Mouse (Mus musculus): ENCODE measurements around the gene Scfd2. TPM values are rescaled to one million over a fixed set of nuclear protein-coding genes. Genes with fewer than 3 reads are reported as not detected.

Scfd2 gene
- polyA plus RNA-seq, 1 experiment from 2014 or later: 20.0 TPM

DNA sequence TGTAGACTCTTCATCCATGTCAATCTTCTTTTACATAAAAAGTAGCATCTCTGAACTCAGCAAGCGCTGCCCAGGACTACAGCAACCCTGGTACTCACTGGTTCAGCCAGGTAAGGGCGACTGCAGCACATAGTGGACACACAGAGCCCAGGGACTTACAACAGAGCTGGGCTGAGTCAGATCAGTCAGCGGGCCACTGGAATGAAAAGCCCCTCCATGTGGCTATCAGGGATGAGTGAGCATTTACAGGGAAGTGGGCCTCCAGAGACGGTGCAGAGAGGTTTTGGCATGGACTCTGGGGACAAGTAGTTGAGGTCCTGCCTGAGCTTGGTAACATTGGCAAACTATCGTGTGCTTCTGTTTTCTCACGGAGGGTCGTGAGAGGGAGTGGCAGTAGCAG is 253.1 kb downstream of the Scfd2 start:
- Histone ChIP-seq H3K9ac (no peak overlapping the region), H3K27me3 (no peaks in the 10 kb centered on the region), H3K4me3 (no peak overlapping the region), H3K9me3 (no peaks in the 10 kb centered on the region), H3K4me1 (replicated peaks) (peaks cover 10% of the 10 kb centered on the region), H3K4me2 (no peak overlapping the region), H3K27ac (no peak overlapping the region), H3K36me3 (no peaks in the 10 kb centered on the region)
- WGBS: 81% methylated on average over 7 of the region's 7 CpGs
- ATAC-seq (ENCODE audit: low FRiP score): no peak

DNA sequence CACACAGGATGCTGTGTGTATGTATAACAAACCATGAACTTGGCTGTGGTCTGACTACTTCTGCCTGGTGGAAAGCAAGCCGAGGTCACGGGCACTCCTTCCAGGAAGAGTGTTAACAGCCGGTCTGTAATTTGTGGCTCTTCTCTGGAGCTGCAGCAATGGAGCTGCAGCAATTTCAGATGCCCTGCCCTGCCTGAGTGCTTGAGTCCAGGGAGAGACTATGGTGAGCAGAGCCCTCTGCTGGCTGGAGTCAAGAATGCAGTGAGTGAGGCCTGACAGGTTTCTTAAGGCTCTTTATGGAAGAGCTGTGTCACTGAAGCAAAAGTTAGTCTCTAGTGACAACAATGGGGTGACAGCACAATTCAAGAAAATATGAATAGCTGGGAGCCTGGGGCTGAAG is 253.8 kb downstream of the Scfd2 start:
- Histone ChIP-seq H3K36me3 (no peaks in the 10 kb centered on the region), H3K9me3 (no peaks in the 10 kb centered on the region), H3K4me1 (replicated peaks) (peaks cover 10% of the 10 kb centered on the region), H3K4me2 (no peak overlapping the region), H3K9ac (no peak overlapping the region), H3K27me3 (no peaks in the 10 kb centered on the region), H3K4me3 (no peak overlapping the region), H3K27ac (no peak overlapping the region)
- ATAC-seq (ENCODE audit: low FRiP score): peak; percentile 84
- WGBS: 9% methylated on average over 3 of the region's 3 CpGs

DNA sequence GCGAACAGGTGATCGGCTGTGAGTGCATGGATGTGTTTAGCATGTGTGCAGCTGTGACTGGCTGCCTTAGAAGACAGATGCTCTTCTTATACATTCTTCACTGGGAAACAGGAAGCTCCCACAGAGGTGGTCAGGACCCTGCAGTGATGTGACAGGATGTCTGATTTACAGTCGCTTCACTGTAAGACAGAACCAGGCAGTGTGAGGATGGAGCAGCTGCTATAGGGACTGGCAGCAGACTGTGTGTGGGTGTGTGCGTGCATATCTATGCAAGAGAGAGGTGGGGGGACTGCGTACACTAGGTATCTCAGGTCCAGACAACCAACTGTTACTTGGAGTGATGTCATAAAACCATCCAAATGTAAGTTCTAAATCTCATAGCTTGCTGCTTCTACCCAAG is 254.3 kb downstream of the Scfd2 start:
- no peak overlapping the region for H3K27ac ChIP-seq
- H3K9me3 ChIP-seq: no peaks in the 10 kb centered on the region
- H3K9ac ChIP-seq: no peak overlapping the region
- H3K27me3 ChIP-seq: no peaks in the 10 kb centered on the region
- no peaks in the 10 kb centered on the region for H3K36me3 ChIP-seq
- H3K4me2 ChIP-seq: no peak overlapping the region
- peak; percentile 75 for ATAC-seq (ENCODE audit: low FRiP score)
- peaks cover 10% of the 10 kb centered on the region for H3K4me1 ChIP-seq (replicated peaks)
- 90% methylated on average over 5 of the region's 5 CpGs for WGBS
- H3K4me3 ChIP-seq: no peak overlapping the region

DNA sequence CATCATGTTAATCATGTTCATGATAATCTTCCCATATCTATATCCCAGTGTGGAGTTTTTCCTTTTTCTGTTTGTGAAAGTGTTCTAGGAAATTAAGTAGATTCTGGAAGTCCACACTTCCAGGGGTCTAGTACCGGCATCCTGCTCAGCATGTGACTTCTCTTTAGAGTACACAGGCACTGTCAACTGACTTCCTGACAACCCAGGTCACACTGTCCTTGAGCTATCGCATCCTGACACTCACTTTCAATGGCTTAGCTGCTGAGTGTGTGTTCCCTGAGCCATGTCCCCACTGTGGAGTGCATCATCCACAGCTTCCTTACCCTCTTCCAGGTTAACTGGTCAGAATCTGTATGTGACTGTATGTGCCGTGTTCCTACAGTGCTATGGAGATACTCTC is 258.2 kb downstream of the Scfd2 start:
- ATAC-seq (ENCODE audit: low FRiP score): no peak
- no peaks in the 10 kb centered on the region for H3K36me3 ChIP-seq
- 78% methylated on average over 3 of the region's 3 CpGs for WGBS
- H3K27ac ChIP-seq: no peak overlapping the region
- H3K9ac ChIP-seq: no peak overlapping the region
- H3K4me1 ChIP-seq (replicated peaks): peaks cover 7% of the 10 kb centered on the region
- no peaks in the 10 kb centered on the region for H3K27me3 ChIP-seq
- H3K9me3 ChIP-seq: no peaks in the 10 kb centered on the region
- H3K4me3 ChIP-seq: no peak overlapping the region
- no peak overlapping the region for H3K4me2 ChIP-seq

DNA sequence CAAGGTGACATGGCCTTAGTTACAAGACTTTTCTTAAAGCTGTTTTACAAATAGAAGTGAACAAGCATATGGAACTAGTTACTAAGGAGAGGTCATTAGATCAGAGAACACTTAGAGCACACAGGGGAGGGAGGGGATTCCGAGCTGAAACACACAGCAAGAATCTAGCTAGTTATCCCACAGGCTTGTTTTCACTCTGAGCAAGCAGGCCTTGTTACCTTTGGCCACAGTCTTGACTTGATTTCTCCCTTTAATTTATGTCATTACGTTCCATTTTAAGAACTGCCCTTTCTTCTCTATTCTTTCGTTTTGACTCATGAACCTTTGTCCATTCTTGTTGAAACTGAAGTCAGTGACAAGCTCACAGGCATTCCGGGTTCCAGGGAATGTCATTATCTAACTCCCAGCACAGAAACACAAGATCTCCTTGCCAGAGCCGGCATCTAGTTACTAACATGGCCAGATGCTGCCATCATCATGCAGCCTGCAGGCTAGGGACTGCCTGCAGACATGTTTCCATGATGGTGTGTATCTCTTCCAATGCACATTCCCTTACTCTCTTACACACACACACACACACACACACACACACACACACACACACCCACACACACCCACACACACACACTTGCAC is 263.7 kb downstream of the Scfd2 start:
- 60% methylated on average over 5 of the region's 5 CpGs for WGBS
- Histone ChIP-seq H3K9ac (no peak overlapping the region), H3K4me3 (no peak overlapping the region), H3K4me1 (replicated peaks) (peaks cover 15% of the 10 kb centered on the region), H3K9me3 (no peaks in the 10 kb centered on the region), H3K36me3 (no peaks in the 10 kb centered on the region), H3K4me2 (no peak overlapping the region), H3K27me3 (no peaks in the 10 kb centered on the region), H3K27ac (no peak overlapping the region)
- no peak for ATAC-seq (ENCODE audit: low FRiP score)

DNA sequence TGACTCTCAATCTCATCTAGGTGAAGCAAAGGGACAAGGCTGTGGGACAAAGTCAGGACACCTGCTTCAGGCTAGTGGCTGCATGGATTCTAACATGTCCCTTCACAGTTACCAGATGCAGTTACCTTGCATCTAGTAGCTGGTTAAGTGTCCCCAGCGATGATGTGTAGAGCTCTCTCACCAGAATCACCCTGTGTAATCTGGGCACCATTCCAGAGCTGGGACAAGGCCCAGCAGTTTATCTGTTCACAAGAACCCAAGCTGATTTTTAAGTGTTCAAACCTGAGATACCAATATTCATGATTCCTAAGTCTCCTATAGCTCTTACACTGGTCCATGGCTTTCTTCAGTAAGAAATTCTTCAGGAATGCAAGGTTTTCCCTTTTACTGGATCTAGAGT is 264.4 kb downstream of the Scfd2 start:
- Histone ChIP-seq H3K9me3 (no peaks in the 10 kb centered on the region), H3K27ac (no peak overlapping the region), H3K27me3 (no peaks in the 10 kb centered on the region), H3K36me3 (no peaks in the 10 kb centered on the region), H3K9ac (no peak overlapping the region), H3K4me3 (no peak overlapping the region), H3K4me1 (replicated peaks) (peaks cover 15% of the 10 kb centered on the region), H3K4me2 (no peak overlapping the region)
- ATAC-seq (ENCODE audit: low FRiP score): no peak
- 90% methylated on average over 1 of the region's 1 CpGs for WGBS

DNA sequence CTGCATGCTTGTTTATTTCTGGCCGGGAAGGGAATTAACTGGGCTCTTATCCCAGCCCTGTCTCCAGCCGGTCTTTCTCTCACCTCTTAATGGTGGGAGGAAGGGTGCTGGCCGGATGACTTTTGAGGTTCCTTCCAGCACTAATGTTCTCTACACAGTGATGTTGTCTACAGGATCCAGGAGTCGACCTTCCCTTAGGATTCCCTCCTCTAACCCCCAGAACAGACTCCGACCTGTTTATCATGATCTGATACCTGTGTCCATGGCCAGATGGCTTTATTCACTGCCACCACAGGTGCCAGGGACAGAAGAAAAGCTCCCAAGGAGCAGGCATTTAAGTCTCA is 265.1 kb downstream of the Scfd2 start:
- Histone ChIP-seq H3K27me3 (no peaks in the 10 kb centered on the region), H3K27ac (no peak overlapping the region), H3K4me2 (no peak overlapping the region), H3K36me3 (no peaks in the 10 kb centered on the region), H3K9ac (no peak overlapping the region), H3K4me1 (replicated peaks) (peaks cover 15% of the 10 kb centered on the region), H3K4me3 (no peak overlapping the region), H3K9me3 (no peaks in the 10 kb centered on the region)
- no peak for ATAC-seq (ENCODE audit: low FRiP score)
- 73% methylated on average over 5 of the region's 5 CpGs for WGBS

DNA sequence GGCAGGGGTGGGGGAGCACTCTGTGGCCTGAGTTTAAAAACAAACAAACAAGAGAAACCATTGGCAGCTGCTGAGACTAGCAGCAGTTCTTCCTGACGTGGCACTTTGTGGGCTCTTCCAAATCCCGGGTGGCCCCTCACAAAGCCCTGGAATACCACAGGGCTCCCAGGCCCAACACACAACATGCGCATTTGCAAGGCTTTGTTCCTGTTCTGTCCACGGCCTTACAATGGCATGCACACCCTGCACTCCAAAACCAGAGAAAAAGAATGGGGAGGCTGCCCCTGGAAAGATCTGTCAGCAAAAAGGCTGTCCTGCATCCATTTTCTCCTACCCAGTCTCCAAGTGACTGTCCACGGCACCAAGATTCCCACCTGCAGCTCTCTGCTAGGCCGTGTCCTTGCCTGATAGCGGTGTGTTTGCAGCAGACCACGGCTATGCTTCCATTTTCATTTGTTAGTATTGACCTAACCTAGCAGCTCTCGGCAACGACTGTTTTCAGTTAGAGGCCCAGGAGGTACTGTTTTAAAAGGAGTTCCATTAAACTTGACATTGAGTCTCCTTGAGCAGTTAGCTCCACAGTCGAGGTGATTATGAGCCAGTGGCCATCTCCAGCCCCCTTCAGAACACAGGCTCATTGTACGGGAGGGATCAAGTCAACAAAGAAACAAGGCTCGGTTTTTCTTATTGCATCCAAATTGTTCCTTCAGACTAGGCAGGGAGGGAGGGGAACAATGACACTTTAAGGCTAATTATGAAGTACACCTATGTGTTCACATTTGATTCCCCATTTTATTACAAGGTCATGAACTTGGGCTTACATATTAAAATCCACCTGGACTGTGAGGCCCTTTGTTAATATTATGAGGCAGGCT is 265.7 kb downstream of the Scfd2 start:
- no peak for ATAC-seq (ENCODE audit: low FRiP score)
- H3K9ac ChIP-seq: no peak overlapping the region
- H3K36me3 ChIP-seq: no peaks in the 10 kb centered on the region
- no peaks in the 10 kb centered on the region for H3K27me3 ChIP-seq
- no peaks in the 10 kb centered on the region for H3K9me3 ChIP-seq
- no peak overlapping the region for H3K4me3 ChIP-seq
- H3K27ac ChIP-seq: peak overlapping the region; percentile 49; the same call in 1 of the 2 replicates
- 40% methylated on average over 13 of the region's 13 CpGs for WGBS
- no peak overlapping the region for H3K4me2 ChIP-seq
- H3K4me1 ChIP-seq (replicated peaks): peaks cover 20% of the 10 kb centered on the region

DNA sequence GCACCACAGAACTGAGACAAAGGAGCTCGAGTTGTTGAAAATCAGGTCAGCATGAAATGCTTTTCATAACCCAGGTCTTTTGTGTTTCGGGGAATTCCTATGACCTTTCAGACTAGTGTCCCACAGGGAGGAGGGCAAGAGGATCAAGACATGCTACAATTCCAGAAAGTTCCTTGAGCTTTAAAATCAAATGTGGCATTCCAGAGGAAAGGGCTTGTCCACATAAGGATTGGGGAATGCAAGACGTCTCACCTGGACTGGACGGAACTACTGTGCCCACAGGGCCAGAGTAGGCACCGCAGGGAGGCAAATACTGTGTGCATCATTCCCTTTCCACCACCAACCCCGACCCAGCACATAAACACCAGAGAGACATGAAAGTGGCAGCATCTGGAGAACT is 266.4 kb downstream of the Scfd2 start:
- Histone ChIP-seq H3K27ac (no peak overlapping the region), H3K36me3 (no peaks in the 10 kb centered on the region), H3K4me3 (no peak overlapping the region), H3K4me1 (replicated peaks) (peaks cover 27% of the 10 kb centered on the region), H3K9ac (no peak overlapping the region), H3K27me3 (no peaks in the 10 kb centered on the region), H3K4me2 (no peak overlapping the region), H3K9me3 (no peaks in the 10 kb centered on the region)
- WGBS: 68% methylated on average over 6 of the region's 6 CpGs
- no peak for ATAC-seq (ENCODE audit: low FRiP score)

DNA sequence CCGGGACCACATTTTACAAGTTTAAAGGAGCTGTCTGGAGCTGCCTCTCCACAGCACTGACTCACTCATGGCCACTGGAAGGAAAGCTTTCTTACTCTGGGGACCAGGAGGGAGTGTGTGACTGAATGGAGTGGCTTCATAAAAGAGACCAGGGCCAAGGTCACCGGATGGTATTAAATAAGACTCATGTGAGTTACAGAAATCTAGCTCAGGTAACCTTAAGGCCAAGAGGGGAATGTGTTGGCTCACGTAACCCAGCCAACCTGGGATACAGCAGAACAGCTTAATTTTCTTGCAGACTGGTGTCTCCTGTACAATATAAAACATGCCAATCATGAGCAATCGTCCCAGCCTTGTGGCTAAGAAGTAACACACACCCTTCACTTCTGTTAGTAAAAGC is 267.0 kb downstream of the Scfd2 start:
- no peak overlapping the region for H3K4me2 ChIP-seq
- H3K9me3 ChIP-seq: no peaks in the 10 kb centered on the region
- no peak overlapping the region for H3K27ac ChIP-seq
- H3K4me1 ChIP-seq (replicated peaks): peaks cover 31% of the 10 kb centered on the region
- no peak overlapping the region for H3K9ac ChIP-seq
- WGBS: 90% methylated on average over 4 of the region's 4 CpGs
- H3K4me3 ChIP-seq: no peak overlapping the region
- no peaks in the 10 kb centered on the region for H3K27me3 ChIP-seq
- no peak for ATAC-seq (ENCODE audit: low FRiP score)
- no peaks in the 10 kb centered on the region for H3K36me3 ChIP-seq

DNA sequence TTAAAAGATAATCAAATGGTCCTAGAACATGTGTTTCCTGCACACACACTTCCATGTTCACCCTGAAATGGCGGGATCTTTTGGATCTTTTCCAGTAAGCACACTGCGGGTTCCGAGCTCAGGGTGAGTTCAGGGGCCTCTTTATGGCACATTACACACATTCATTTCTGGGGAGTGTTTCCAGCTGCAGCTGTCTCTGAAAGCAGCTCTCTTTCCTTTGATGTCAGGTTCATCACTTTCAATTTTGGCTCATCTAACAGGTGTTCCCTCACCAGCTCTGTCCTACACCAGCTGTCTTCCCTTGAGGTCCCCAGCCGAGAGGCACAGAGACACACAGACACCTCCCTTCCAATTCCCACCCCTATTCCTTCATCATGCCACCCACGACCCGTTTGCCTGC is 270.5 kb downstream of the Scfd2 start:
- Histone ChIP-seq H3K27me3 (no peaks in the 10 kb centered on the region), H3K4me2 (no peak overlapping the region), H3K4me3 (no peak overlapping the region), H3K4me1 (replicated peaks) (peaks cover 28% of the 10 kb centered on the region), H3K9me3 (no peaks in the 10 kb centered on the region), H3K27ac (peak overlapping the region; percentile 58), H3K9ac (no peak overlapping the region), H3K36me3 (no peaks in the 10 kb centered on the region)
- 45% methylated on average over 6 of the region's 6 CpGs for WGBS
- no peak for ATAC-seq (ENCODE audit: low FRiP score)

DNA sequence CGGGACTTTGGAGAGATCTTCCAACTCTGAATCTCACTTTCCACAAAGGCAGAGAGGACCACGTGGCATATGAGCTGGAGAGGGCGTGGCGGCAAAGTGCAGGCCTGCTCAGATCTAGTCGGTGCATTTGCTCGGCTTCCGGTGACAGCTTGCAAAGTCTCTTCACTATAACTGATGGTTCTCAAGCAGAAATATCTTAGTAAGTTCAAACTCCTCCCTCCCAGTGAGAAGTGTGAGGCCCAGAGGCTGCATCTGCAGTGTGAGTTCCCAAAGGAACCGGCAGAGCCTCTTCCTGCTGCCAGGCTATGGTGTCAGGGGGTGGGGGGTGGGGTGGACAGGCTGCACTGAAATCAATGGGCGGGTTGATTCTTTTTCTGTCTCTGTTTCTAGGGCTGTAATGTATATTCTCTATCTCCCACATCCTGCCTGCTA is 271.2 kb downstream of the Scfd2 start:
- H3K4me3 ChIP-seq: no peak overlapping the region
- no peaks in the 10 kb centered on the region for H3K27me3 ChIP-seq
- H3K27ac ChIP-seq: peak overlapping the region; percentile 58
- 45% methylated on average over 9 of the region's 9 CpGs for WGBS
- no peaks in the 10 kb centered on the region for H3K9me3 ChIP-seq
- ATAC-seq (ENCODE audit: low FRiP score): no peak
- no peak overlapping the region for H3K4me2 ChIP-seq
- H3K36me3 ChIP-seq: no peaks in the 10 kb centered on the region
- no peak overlapping the region for H3K9ac ChIP-seq
- peaks cover 23% of the 10 kb centered on the region for H3K4me1 ChIP-seq (replicated peaks)

DNA sequence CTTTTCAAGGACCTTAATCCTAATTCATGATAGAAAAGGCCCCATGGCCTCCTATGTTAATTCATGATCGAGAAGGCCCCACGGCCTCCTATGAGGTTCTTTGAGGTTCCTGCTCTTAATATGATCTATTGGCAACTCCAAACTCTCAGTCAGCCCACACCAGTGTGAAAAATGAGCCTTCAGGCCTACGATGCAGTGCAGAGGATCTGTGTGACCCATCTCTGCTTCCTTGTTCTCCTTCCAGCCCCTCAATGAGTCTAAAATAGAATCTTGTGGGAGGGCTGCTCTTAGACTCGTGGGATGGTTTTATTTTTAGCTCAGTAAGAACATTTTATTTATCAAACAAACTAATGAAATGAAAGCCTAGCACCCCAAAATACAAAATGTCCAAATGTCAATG is 274.9 kb downstream of the Scfd2 start:
- Histone ChIP-seq H3K36me3 (no peaks in the 10 kb centered on the region), H3K9ac (no peak overlapping the region), H3K27ac (no peak overlapping the region), H3K4me1 (replicated peaks) (peaks cover 22% of the 10 kb centered on the region), H3K4me2 (no peak overlapping the region), H3K4me3 (no peak overlapping the region), H3K9me3 (no peaks in the 10 kb centered on the region), H3K27me3 (no peaks in the 10 kb centered on the region)
- WGBS: 71% methylated on average over 4 of the region's 4 CpGs
- ATAC-seq (ENCODE audit: low FRiP score): no peak
